Mouse (Mus musculus): ENCODE results near the gene Elane. TPM values are rescaled to one million over a fixed set of nuclear protein-coding genes. Genes with fewer than 3 reads are reported as not detected.
A peak's percentile ranks its signal among the peaks of the same experiment; 100 is the strongest.

Elane gene
- polyA plus RNA-seq, 1 experiment: not detected

DNA sequence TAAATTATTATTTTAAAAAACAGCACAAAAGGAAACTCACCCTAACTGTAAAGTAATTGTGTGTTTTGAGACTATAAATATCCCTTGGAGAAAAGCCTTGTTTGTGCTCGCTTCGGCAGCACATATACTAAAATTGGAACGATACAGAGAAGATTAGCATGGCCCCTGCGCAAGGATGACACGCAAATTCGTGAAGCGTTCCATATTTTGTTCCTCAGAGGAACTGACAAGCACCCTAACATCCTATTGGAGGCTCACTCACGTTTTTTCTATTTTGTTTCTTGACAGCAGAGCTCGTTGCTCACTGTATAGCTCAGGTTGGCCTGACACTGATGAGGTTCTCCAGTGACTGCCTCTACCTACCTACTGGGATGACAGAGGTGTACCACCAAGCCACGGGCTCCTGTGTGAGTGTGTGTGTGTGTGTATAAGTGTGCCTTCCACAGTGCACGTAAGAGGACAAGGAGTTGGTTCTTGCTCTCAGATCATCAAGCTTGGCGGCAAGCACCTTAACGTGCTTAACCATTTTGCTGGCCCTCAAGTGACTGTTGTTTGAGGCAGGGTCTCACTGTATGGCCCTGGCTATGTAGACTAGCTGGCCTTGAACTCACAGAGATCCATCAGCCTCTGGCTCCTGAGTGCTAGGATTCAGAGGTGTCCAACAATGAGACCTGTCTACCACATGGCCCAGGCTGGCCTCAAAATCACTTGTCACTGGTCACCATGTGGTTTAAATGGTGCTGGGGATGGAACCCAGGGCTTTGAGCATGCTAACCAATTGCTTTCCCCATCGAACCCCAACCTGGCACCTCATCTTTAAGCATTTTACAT, 23.3 kb downstream of the Elane start:
- no peak for TF ChIP-seq MYOD1 (IDR thresholded peaks at IDR 0.05; ENCODE audit: control insufficient read depth, insufficient read length, low read depth)
- TF ChIP-seq CTCF (IDR thresholded peaks at IDR 0.05; ENCODE audit: control insufficient read depth, insufficient read depth, insufficient read length): no peak
- TF ChIP-seq USF1 (IDR thresholded peaks at IDR 0.05; ENCODE audit: low read depth): no peak
- TF ChIP-seq FOSL1 (IDR thresholded peaks at IDR 0.05; ENCODE audit: insufficient read depth, low read length, poor library complexity, severe bottlenecking): no peak
- TF ChIP-seq MAX (IDR thresholded peaks at IDR 0.05): no peak
- no peak for TF ChIP-seq MYOG (IDR thresholded peaks at IDR 0.05; ENCODE audit: control insufficient read depth, extremely low read depth, insufficient read length)
- TF ChIP-seq CEBPB (IDR thresholded peaks at IDR 0.05; ENCODE audit: low read depth): no peak
- Histone ChIP-seq H3K4me3 (ENCODE audit: insufficient read depth, poor library complexity, severe bottlenecking) (no peak overlapping the region), H3K27me3 (ENCODE audit: control insufficient read depth, insufficient read depth, insufficient read length) (no peaks in the 10 kb centered on the region), H3K79me3 (ENCODE audit: low read depth) (no peaks in the 10 kb centered on the region), H3K79me2 (ENCODE audit: control insufficient read depth, insufficient read depth) (peaks cover 4% of the 10 kb centered on the region), H3K36me3 (ENCODE audit: control insufficient read depth, insufficient read depth) (peaks cover 30% of the 10 kb centered on the region), H3ac (ENCODE audit: control insufficient read depth, insufficient read length, low read depth) (peak overlapping the region; percentile 26)

- TF ChIP-seq CEBPB (IDR thresholded peaks at IDR 0.05; ENCODE audit: low read depth) (no peak), MAX (IDR thresholded peaks at IDR 0.05) (no peak), MYOG (IDR thresholded peaks at IDR 0.05; ENCODE audit: control insufficient read depth, extremely low read depth, insufficient read length) (no peak), FOSL1 (IDR thresholded peaks at IDR 0.05; ENCODE audit: insufficient read depth, low read length, poor library complexity, severe bottlenecking) (no peak), MYOD1 (IDR thresholded peaks at IDR 0.05; ENCODE audit: control insufficient read depth, insufficient read length, low read depth) (no peak), USF1 (IDR thresholded peaks at IDR 0.05; ENCODE audit: low read depth) (no peak), CTCF (IDR thresholded peaks at IDR 0.05; ENCODE audit: control insufficient read depth, insufficient read depth, insufficient read length) (no peak)
- Histone ChIP-seq H3K79me2 (ENCODE audit: control insufficient read depth, insufficient read depth) (peaks cover 17% of the 10 kb centered on the region), H3ac (ENCODE audit: control insufficient read depth, insufficient read length, low read depth) (no peak within 1 kb of the TSS), H3K79me3 (ENCODE audit: low read depth) (no peaks in the 10 kb centered on the region), H3K4me3 (ENCODE audit: insufficient read depth, poor library complexity, severe bottlenecking) (no peak within 1 kb of the TSS), H3K27me3 (ENCODE audit: control insufficient read depth, insufficient read depth, insufficient read length) (no peaks in the 10 kb centered on the region), H3K36me3 (ENCODE audit: control insufficient read depth, insufficient read depth) (peaks cover 22% of the 10 kb centered on the region)
Observed at GRCm38 (mm10) chr10:79910556-79910955, 24.5 kb downstream of the Elane start, which contains the start of gene Gm26602. Gm26602 (plus strand) TSS chr10:79910856.

GRCm38 (mm10) chr10:79912412-79912811, 26.4 kb downstream of the Elane start:
- H3K79me2 ChIP-seq (ENCODE audit: control insufficient read depth, insufficient read depth): peaks cover 28% of the 10 kb centered on the region
- H3K36me3 ChIP-seq (ENCODE audit: control insufficient read depth, insufficient read depth): peaks cover 10% of the 10 kb centered on the region
- peaks cover 2% of the 10 kb centered on the region for H3K79me3 ChIP-seq (ENCODE audit: low read depth)
- no peak overlapping the region for H3K4me3 ChIP-seq (ENCODE audit: insufficient read depth, poor library complexity, severe bottlenecking)
- no peak overlapping the region for H3ac ChIP-seq (ENCODE audit: control insufficient read depth, insufficient read length, low read depth)
- TF ChIP-seq FOSL1 (IDR thresholded peaks at IDR 0.05; ENCODE audit: insufficient read depth, low read length, poor library complexity, severe bottlenecking) (no peak), CTCF (IDR thresholded peaks at IDR 0.05; ENCODE audit: control insufficient read depth, insufficient read depth, insufficient read length) (no peak), USF1 (IDR thresholded peaks at IDR 0.05; ENCODE audit: low read depth) (no peak), MAX (IDR thresholded peaks at IDR 0.05) (no peak), MYOG (IDR thresholded peaks at IDR 0.05; ENCODE audit: control insufficient read depth, extremely low read depth, insufficient read length) (no peak), MYOD1 (IDR thresholded peaks at IDR 0.05; ENCODE audit: control insufficient read depth, insufficient read length, low read depth) (no peak), CEBPB (IDR thresholded peaks at IDR 0.05; ENCODE audit: low read depth) (no peak)
- H3K27me3 ChIP-seq (ENCODE audit: control insufficient read depth, insufficient read depth, insufficient read length): no peaks in the 10 kb centered on the region

- H3K4me3 ChIP-seq (ENCODE audit: insufficient read depth, poor library complexity, severe bottlenecking): no peak overlapping the region
- H3K79me2 ChIP-seq (ENCODE audit: control insufficient read depth, insufficient read depth): peaks cover 24% of the 10 kb centered on the region
- peaks cover 12% of the 10 kb centered on the region for H3K27me3 ChIP-seq (ENCODE audit: control insufficient read depth, insufficient read depth, insufficient read length)
- H3K36me3 ChIP-seq (ENCODE audit: control insufficient read depth, insufficient read depth): peaks cover 10% of the 10 kb centered on the region
- H3K79me3 ChIP-seq (ENCODE audit: low read depth): peaks cover 2% of the 10 kb centered on the region
- no peak for TF ChIP-seq USF1 (IDR thresholded peaks at IDR 0.05; ENCODE audit: low read depth)
- TF ChIP-seq FOSL1 (IDR thresholded peaks at IDR 0.05; ENCODE audit: insufficient read depth, low read length, poor library complexity, severe bottlenecking): no peak
- no peak for TF ChIP-seq MYOD1 (IDR thresholded peaks at IDR 0.05; ENCODE audit: control insufficient read depth, insufficient read length, low read depth)
- TF ChIP-seq MAX (IDR thresholded peaks at IDR 0.05): no peak
- no peak for TF ChIP-seq MYOG (IDR thresholded peaks at IDR 0.05; ENCODE audit: control insufficient read depth, extremely low read depth, insufficient read length)
- TF ChIP-seq CTCF (IDR thresholded peaks at IDR 0.05; ENCODE audit: control insufficient read depth, insufficient read depth, insufficient read length): no peak
- no peak for TF ChIP-seq CEBPB (IDR thresholded peaks at IDR 0.05; ENCODE audit: low read depth)
- H3ac ChIP-seq (ENCODE audit: control insufficient read depth, insufficient read length, low read depth): no peak overlapping the region
Observed at GRCm38 (mm10) chr10:79914131-79914947, 28.3 kb downstream of the Elane start.

DNA sequence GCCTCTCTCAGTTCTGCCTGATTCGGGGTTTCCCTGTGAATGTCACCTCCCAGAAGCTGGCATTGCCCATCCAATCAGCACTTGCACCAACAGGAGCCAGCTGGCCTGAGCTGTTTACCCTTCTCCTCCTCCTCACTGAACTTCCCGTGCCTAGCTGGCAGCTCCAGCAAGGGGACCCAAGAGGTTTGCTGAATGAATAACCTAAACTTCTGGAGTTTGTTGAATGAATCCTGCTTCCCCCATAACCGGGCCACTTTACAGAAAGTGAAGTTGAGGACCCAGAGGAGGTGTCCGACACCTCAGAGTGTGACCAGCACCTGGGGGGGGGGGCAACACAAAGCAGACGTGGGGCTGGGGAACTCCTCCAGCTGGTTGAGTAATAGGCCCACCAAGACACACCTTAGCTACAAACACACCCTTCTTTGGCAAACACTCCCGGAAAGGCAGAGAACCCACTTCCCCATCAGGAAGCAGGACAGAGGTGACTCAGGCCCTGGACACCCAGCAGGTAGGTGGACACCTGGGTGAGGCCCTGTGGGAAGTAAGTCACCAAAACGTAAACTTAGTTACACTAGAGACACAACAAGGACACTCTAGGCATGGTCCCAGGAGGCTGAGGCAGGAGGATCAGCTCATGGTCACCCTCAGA, 29.0 kb downstream of the Elane start:
- Histone ChIP-seq H3K79me3 (ENCODE audit: low read depth) (peaks cover 2% of the 10 kb centered on the region), H3K36me3 (ENCODE audit: control insufficient read depth, insufficient read depth) (peaks cover 10% of the 10 kb centered on the region), H3ac (ENCODE audit: control insufficient read depth, insufficient read length, low read depth) (no peak overlapping the region), H3K79me2 (ENCODE audit: control insufficient read depth, insufficient read depth) (peaks cover 24% of the 10 kb centered on the region), H3K27me3 (ENCODE audit: control insufficient read depth, insufficient read depth, insufficient read length) (peaks cover 16% of the 10 kb centered on the region), H3K4me3 (ENCODE audit: insufficient read depth, poor library complexity, severe bottlenecking) (no peak overlapping the region)
- TF ChIP-seq CEBPB (IDR thresholded peaks at IDR 0.05; ENCODE audit: low read depth): no peak
- TF ChIP-seq MYOG (IDR thresholded peaks at IDR 0.05; ENCODE audit: control insufficient read depth, extremely low read depth, insufficient read length): no peak
- TF ChIP-seq MYOD1 (IDR thresholded peaks at IDR 0.05; ENCODE audit: control insufficient read depth, insufficient read length, low read depth): no peak
- TF ChIP-seq USF1 (IDR thresholded peaks at IDR 0.05; ENCODE audit: low read depth): no peak
- no peak for TF ChIP-seq FOSL1 (IDR thresholded peaks at IDR 0.05; ENCODE audit: insufficient read depth, low read length, poor library complexity, severe bottlenecking)
- TF ChIP-seq MAX (IDR thresholded peaks at IDR 0.05): no peak
- TF ChIP-seq CTCF (IDR thresholded peaks at IDR 0.05; ENCODE audit: control insufficient read depth, insufficient read depth, insufficient read length): no peak
